Mouse (Mus musculus) heart, postnatal 0 days (tissue): ENCODE measurements around the gene Tyw1.

Experiments
- CTCF ChIP-seq: IDR thresholded peaks from 2 replicates; pipeline ENCODE4 v1.5.1; 2016; ENCODE audit warnings: antibody characterized with exemption, control low read depth, low read depth
- EP300 ChIP-seq: IDR thresholded peaks from 2 replicates; pipeline ENCODE4 v1.6.1; 2016; ENCODE audit warnings: antibody characterized with exemption, low read depth

DNA sequence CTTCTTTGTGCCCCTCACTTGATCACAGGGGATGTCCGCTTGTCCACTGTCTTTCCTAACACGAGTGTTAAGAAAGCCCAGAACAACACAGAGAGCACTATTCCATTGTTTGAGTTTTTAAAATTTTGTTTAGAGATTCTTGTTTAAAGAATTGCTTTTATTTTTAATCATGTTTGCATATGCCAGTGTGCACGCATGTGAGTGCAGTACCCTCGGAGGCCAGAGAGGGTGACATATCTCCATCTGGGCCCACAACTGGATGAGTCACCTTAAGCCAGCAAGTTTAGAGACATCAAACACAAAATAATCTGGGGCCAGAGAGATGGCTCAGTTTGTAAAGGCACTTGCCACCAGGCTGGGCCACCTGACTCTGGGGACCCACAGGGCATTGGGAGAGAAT lies 80.0 kb downstream of the Tyw1 start:
- TF ChIP-seq CTCF: no peak
- no peak for TF ChIP-seq EP300
